Mouse (Mus musculus) hindbrain, embryonic 16.5 days (tissue): Measurements from ENCODE around the gene Prn. TPM values are rescaled to one million over a fixed set of nuclear protein-coding genes. Genes with fewer than 3 reads are reported as not detected.
A peak's percentile ranks its signal among the peaks of the same experiment; 100 is the strongest.

ENCODE experiments used
- ATAC-seq: fragments of 200-750 bp; cut with Nextera tagmentation; 2 replicates; pipeline ENCODE4 v1.8.0; 2017; ENCODE audit warnings: moderate TSS enrichment, moderate library complexity
- H3K27ac ChIP-seq: fragments of 300-500 bp; sonication (generic); 2 replicates; pipeline ENCODE4 v1.5.1; 2014; ENCODE audit warnings: low read depth, mild to moderate bottlenecking, control low read depth, low read length, moderate library complexity
- H3K27me3 ChIP-seq: fragments of 300-500 bp; sonication (generic); replicated peaks from 2 replicates; pipeline ENCODE4 v1.6.1; 2014; ENCODE audit warnings: low read length; ENCODE audit not compliant: control insufficient read depth, insufficient read depth
- H3K36me3 ChIP-seq: fragments of 300-500 bp; sonication (generic); 2 replicates; pipeline ENCODE4 v1.6.1; 2014; ENCODE audit warnings: mild to moderate bottlenecking, low read length, moderate library complexity, mixed read lengths; ENCODE audit not compliant: control insufficient read depth, insufficient read depth
- H3K4me1 ChIP-seq: fragments of 300-500 bp; sonication (generic); 2 replicates; pipeline ENCODE4 v1.6.1; 2014; ENCODE audit warnings: low read depth, low read length; ENCODE audit not compliant: control insufficient read depth, insufficient read depth
- H3K4me2 ChIP-seq: fragments of 300-500 bp; sonication (generic); 2 replicates; pipeline ENCODE4 v1.6.1; 2014; ENCODE audit warnings: mild to moderate bottlenecking, low read length, control low read depth, moderate library complexity
- H3K4me3 ChIP-seq: fragments of 300-500 bp; sonication (generic); 2 replicates; pipeline ENCODE4 v1.5.1; 2014; ENCODE audit warnings: mild to moderate bottlenecking, low read length, control low read depth, moderate library complexity
- H3K9ac ChIP-seq: fragments of 300-500 bp; sonication (generic); 2 replicates; pipeline ENCODE4 v1.6.1; 2014; ENCODE audit warnings: low read depth, mild to moderate bottlenecking, control low read depth, low read length, moderate library complexity
- H3K9me3 ChIP-seq: fragments of 300-500 bp; sonication (generic); 2 replicates; pipeline ENCODE4 v1.6.1; 2014; ENCODE audit warnings: mild to moderate bottlenecking, low read length, moderate library complexity; ENCODE audit not compliant: control insufficient read depth
- WGBS: fragments of 180-500 bp; shearing (Covaris S2); extraction: QIAGEN DNeasy Blood & Tissue Kit; methylation state at CpG from one replicate; pipeline ENCODE4 v1.1.7; 2014; 5-methylcytosine and 5-hydroxymethylcytosine counted together
- polyA plus RNA-seq: library from polyadenylated mRNA; unstranded; fragments of >200 nt; fragmentation: Nextera tagmentation; extraction: Ambion mirVana; gene quantifications from 2 replicates; pipeline ENCODE4 v1.2.1, GENCODE M21; 2015

Gene Prn
- polyA plus RNA-seq: 0.26 TPM in 1 of 2 replicates, not detected in the other

DNA sequence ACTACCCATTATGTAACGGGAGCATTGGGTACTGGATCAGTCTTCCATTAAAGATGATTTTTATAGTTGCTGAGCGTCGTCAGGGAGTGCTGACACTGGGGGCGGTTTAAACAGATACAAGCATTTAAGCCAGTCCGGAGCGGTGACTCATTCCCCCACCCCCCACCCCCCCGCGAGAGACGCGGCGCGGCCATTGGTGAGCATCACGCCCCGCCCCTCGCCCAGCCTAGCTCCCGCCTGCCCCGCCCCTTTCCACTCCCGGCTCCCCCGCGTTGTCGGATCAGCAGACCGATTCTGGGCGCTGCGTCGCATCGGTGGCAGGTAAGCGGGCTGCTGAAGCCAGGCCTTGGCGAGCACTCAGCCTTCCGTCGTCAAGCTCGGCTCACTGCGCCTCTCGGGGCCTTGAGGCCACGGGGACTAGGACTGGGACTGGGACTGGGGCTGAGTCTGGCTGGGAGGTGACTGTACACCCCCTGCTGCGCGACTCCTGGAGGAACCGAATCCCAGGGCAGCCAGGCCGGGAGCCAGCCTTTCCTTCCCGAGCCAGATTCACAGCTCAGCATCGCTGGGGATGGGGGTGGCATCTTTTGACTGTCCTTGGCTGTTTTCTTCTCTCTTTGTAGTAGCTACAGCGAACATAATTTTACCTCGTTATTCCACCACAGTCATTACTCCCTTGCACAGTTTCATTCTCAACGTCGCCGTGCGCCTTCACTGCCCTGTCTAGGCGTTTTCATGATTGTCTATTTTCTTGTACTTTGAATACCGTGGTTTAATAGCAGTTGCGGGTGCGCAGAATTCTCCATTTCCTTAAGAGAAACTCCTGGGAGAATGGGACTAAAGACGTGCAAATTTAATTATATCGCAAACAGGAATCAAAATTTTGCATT lies at the start of gene Prn, which contains the start of gene Prnp:
TSS of gene Prn (plus strand) at position 275 of the 890 bp plus-strand sequence.
TSS of gene Prnp (plus strand) at position 246 of the 890 bp plus-strand sequence.
- peak within 1 kb of the TSS; percentile 58 for H3K4me2 ChIP-seq
- peak; percentile 96 for ATAC-seq
- H3K9me3 ChIP-seq: no peaks in the 10 kb centered on the region
- no peaks in the 10 kb centered on the region for H3K27me3 ChIP-seq
- peak within 1 kb of the TSS; percentile 95 for H3K27ac ChIP-seq
- H3K36me3 ChIP-seq: no peaks in the 10 kb centered on the region
- H3K9ac ChIP-seq: peak within 1 kb of the TSS; percentile 88
- peaks cover 24% of the 10 kb centered on the region for H3K4me1 ChIP-seq
- WGBS: 3% methylated on average over 46 of the region's 52 CpGs
- H3K4me3 ChIP-seq: peak within 1 kb of the TSS; percentile 76

DNA sequence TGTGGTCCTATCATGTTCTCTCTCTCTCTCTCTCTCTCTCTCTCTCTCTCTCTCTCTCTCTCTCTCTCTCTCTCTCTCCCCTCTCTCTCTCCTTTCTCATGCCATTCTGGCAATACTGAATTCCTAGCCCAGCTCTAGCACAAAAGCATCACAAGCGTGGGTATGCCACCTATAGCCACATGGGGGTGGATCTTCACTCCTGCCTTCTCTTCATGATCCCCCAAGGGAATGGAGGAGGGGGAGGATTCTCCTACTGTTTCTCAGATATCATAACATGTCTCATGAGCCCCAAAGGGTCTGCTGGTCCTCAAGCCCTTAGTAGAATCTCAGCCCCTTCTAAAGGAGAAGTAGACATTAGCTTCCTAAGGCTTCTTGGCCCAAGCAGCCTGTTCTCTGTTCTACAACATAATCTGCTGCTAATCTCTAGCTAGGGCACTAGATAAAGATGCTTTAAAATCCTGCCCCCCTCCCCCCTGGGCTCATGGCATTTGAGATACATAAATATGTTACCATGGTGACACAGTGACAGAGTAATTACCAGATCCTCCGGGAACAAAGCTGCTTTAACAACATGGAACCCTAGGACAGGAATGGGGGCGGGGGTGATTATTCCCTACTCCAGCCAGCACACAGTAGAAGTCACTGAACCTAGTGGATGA lies 47.0 kb upstream of the Prn start:
- Histone ChIP-seq H3K4me2 (no peak overlapping the region), H3K4me1 (no peaks in the 10 kb centered on the region; the same call in 1 of the 2 replicates), H3K9me3 (no peaks in the 10 kb centered on the region), H3K27me3 (no peaks in the 10 kb centered on the region), H3K4me3 (no peak overlapping the region), H3K36me3 (no peaks in the 10 kb centered on the region), H3K27ac (no peak overlapping the region), H3K9ac (no peak overlapping the region)
- peak; percentile 88 for ATAC-seq
- 34% methylated on average over 3 of the region's 3 CpGs for WGBS

DNA sequence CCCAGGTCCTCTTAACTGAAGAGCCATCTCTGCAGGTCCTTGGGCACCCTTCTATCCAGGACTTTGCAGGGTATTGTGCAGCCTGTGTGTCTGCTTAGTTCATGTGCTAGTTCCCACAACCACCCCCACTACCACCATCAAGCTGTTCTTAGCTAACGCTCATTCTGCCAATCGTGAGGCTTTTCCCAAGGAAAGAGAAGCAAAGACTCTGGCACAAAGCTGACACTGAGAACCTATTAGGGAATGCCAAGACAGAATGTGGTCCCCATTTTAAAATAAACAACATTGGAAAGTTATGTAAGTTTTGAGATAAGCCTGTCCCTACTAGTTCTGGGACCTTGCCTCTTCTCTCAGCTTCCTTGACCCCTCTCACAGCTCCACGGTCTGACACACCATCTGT lies 46.3 kb upstream of the Prn start:
- ATAC-seq: no peak
- no peaks in the 10 kb centered on the region for H3K36me3 ChIP-seq
- H3K4me3 ChIP-seq: no peak overlapping the region
- no peak overlapping the region for H3K9ac ChIP-seq
- H3K4me2 ChIP-seq: no peak overlapping the region
- no peaks in the 10 kb centered on the region for H3K9me3 ChIP-seq
- no peak overlapping the region for H3K27ac ChIP-seq
- no peaks in the 10 kb centered on the region; the same call in 1 of the 2 replicates for H3K4me1 ChIP-seq
- H3K27me3 ChIP-seq: no peaks in the 10 kb centered on the region
- 78% methylated on average over 3 of the region's 3 CpGs for WGBS

DNA sequence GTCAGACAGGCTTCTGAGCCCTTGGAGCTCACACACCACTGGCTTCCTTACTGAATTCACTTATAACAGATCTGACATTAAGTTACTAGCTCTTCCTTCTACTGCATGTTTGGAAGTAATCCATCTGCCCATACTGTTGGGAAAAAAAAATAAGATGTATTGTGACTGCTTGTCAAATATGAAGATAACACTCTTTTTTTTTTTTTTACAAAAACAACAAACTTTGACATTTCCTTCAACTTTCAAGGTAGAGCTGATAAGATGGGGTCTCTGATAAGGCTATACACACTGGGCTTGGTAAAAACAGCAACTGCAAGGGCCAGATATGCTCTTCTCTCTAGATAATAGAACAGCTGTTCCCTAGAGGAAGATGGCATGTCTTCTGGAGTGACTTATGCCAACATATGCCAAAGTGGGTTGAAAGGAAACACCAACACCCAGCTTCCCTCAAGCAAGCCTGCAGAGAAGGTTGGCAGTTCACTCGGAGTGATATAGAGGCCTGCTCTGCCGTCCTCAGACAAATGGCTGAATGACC lies 45.4 kb upstream of the Prn start:
- Histone ChIP-seq H3K27me3 (no peaks in the 10 kb centered on the region), H3K9ac (no peak overlapping the region), H3K27ac (no peak overlapping the region), H3K4me2 (no peak overlapping the region), H3K4me3 (no peak overlapping the region), H3K36me3 (no peaks in the 10 kb centered on the region), H3K9me3 (no peaks in the 10 kb centered on the region), H3K4me1 (no peaks in the 10 kb centered on the region; the same call in 1 of the 2 replicates)
- ATAC-seq: no peak
- 83% methylated on average over 2 of the region's 2 CpGs for WGBS

DNA sequence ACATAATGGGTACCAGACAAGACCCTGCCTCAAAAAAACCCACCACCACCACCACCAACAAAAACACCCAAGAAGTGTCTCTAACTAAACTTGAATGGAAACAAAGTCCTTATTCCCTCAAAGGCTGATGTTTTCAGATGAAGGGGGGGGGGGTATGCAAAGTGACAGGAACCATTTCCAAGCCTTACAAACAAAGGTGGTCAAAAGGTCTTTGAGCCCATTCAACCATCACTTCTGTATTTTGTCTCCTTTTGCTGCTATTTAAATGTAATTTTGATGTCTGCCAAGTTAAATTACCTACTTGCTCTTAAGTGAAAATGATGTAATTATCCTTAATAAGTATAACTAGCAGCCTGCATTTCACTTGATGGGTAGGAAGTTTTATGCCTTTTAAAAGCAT lies 43.1 kb upstream of the Prn start:
- Histone ChIP-seq H3K9ac (no peak overlapping the region), H3K4me1 (no peaks in the 10 kb centered on the region; the same call in 1 of the 2 replicates), H3K27me3 (no peaks in the 10 kb centered on the region), H3K4me2 (no peak overlapping the region), H3K36me3 (no peaks in the 10 kb centered on the region), H3K4me3 (no peak overlapping the region), H3K9me3 (no peaks in the 10 kb centered on the region; the same call in 1 of the 2 replicates), H3K27ac (no peak overlapping the region)
- ATAC-seq: no peak

DNA sequence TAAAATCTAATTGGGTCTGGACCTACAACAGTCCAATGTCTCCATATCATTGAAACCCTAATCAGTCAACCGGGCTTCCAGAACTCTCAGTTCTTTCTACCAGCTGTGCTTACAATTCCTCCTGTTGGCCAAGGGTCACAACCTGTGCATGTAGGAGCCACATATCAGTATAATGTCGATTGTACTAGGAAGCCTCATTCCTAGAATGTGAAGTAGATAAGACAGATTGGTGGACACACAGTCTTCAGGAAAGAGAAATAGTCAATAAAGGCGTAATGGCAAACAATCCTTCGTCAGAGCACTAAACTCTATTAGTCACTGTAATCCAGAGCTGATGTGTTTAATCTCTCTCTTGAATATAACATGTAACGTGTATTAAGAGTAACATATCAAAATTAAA lies 40.8 kb upstream of the Prn start:
- no peak overlapping the region for H3K9ac ChIP-seq
- no peaks in the 10 kb centered on the region; the same call in 1 of the 2 replicates for H3K9me3 ChIP-seq
- H3K27me3 ChIP-seq: no peaks in the 10 kb centered on the region
- ATAC-seq: no peak
- WGBS: 94% methylated on average over 5 of the region's 5 CpGs
- no peak overlapping the region for H3K27ac ChIP-seq
- H3K4me2 ChIP-seq: no peak overlapping the region
- no peak overlapping the region for H3K4me3 ChIP-seq
- H3K36me3 ChIP-seq: no peaks in the 10 kb centered on the region
- no peaks in the 10 kb centered on the region for H3K4me1 ChIP-seq

DNA sequence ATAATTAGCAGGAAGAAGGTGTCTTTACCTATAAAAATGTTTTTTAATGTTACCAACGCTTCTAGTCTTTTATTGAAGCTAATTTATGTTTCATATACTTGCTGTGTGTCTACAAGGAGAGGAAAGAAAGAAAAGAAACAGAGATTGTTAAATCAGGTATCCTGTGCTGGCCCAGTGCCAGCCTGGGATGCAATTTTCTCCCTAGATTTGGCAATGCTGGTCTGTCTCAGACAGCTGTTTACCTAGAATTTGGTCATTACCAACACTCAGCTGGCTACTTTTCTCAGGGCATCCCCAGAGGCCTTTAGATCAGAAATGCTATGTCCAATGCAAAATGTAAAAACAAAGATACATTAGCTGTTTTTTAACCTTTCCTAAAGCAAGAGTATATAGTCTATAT lies 36.4 kb upstream of the Prn start:
- Histone ChIP-seq H3K4me3 (no peak overlapping the region), H3K27me3 (no peaks in the 10 kb centered on the region), H3K36me3 (no peaks in the 10 kb centered on the region), H3K27ac (no peak overlapping the region), H3K9me3 (no peaks in the 10 kb centered on the region; the same call in 1 of the 2 replicates), H3K4me2 (no peak overlapping the region), H3K4me1 (no peaks in the 10 kb centered on the region), H3K9ac (no peak overlapping the region)
- 89% methylated on average over 1 of the region's 1 CpGs for WGBS
- no peak for ATAC-seq

DNA sequence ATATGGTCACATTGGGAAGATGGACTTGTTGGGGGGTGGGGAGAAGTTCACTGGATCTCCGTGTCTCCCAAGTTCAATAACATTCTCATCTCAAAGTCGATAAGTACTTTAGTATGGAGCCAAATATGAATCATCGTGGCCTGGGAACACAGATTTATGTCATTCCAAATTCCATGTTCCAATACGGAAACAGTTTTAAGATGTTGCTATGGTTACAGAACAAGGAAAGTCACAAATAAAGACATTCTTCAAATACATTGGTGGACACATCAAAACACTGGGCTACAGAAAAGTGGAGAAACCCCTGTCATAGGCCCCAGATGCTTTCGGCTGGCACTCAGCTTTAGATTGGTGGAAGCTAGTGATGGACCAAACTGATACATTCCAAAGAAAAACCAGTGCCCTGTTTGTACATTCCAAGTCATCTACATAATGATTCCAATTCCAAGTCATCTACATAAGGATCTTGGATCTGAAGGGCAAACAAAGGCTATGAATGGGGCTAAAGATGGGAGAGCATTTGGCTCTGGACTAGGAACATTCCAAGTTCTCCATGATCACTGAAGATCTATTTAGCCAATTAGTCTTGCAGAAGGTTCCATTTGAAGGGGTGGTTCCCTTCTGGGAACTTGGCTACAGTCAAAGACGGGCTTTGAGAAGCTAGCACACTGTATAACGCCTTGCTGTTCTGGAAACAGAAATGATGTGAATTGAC lies 33.0 kb upstream of the Prn start:
- H3K4me3 ChIP-seq: no peak overlapping the region
- no peaks in the 10 kb centered on the region for H3K27me3 ChIP-seq
- H3K9me3 ChIP-seq: no peaks in the 10 kb centered on the region; the same call in 1 of the 2 replicates
- no peak overlapping the region for H3K9ac ChIP-seq
- H3K27ac ChIP-seq: no peak overlapping the region
- 92% methylated on average over 7 of the region's 7 CpGs for WGBS
- no peak overlapping the region for H3K4me2 ChIP-seq
- no peak for ATAC-seq
- H3K4me1 ChIP-seq: no peaks in the 10 kb centered on the region
- H3K36me3 ChIP-seq: no peaks in the 10 kb centered on the region
